In genomic region chrX:142390909-142391265, GRCm38 (mm10) we compare ENCODE assay signal across 8 mouse cellular contexts. TPM values are rescaled to one million over a fixed set of nuclear protein-coding genes. Genes with fewer than 3 reads are reported as not detected.
A peak's percentile ranks its signal among the peaks of the same experiment; 100 is the strongest.
DNase-seq lines count a peak whose midpoint lies in the region; ATAC-seq and TF ChIP-seq lines count a peak whose summit lies in the region.

No protein-coding gene starts in this region.

- peaks cover 7% of the 10 kb centered on the region for H3K27me3 ChIP-seq in heart, embryonic 12.5 days (replicated peaks)
- H3K27me3 ChIP-seq in E14TG2a.4 (ENCODE audit: insufficient read depth, low read length), result no peaks in the 10 kb centered on the region
- H3K27me3 ChIP-seq in forebrain, postnatal 0 days (ENCODE audit: insufficient read depth, low read length), result no peaks in the 10 kb centered on the region
- H3K27me3 ChIP-seq in megakaryocyte, embryonic 14.5 days (replicated peaks), result peaks cover 7% of the 10 kb centered on the region

- peak overlapping the region; percentile 81 for H3K9ac ChIP-seq in heart, embryonic 12.5 days
- H3K9ac ChIP-seq in forebrain, postnatal 0 days, result peak overlapping the region; percentile 69

- peak overlapping the region; percentile 67; the same call in 1 of the 2 replicates for H3K27ac ChIP-seq in heart, embryonic 12.5 days (ENCODE audit: poor library complexity, severe bottlenecking)
- peak overlapping the region; percentile 78 for H3K27ac ChIP-seq in forebrain, postnatal 0 days (ENCODE audit: low read depth, low read length)

- H3K4me1 ChIP-seq in heart, embryonic 12.5 days (replicated peaks), result no peaks in the 10 kb centered on the region
- 0 out of 2 replicates have a peak, but pooled peaks cover 7% of the 10 kb centered on the region for H3K4me1 ChIP-seq in E14TG2a.4 (replicated peaks; ENCODE audit: low read depth, low read length)
- H3K4me1 ChIP-seq in forebrain, postnatal 0 days (ENCODE audit: insufficient read depth), result no peaks in the 10 kb centered on the region
- peaks cover 8% of the 10 kb centered on the region for H3K4me1 ChIP-seq in megakaryocyte, embryonic 14.5 days

- H3K9me3 ChIP-seq in heart, embryonic 12.5 days (replicated peaks), result no peaks in the 10 kb centered on the region
- no peaks in the 10 kb centered on the region for H3K9me3 ChIP-seq in E14TG2a.4 (ENCODE audit: low read length)
- no peaks in the 10 kb centered on the region for H3K9me3 ChIP-seq in forebrain, postnatal 0 days (ENCODE audit: low read length)
- no peaks in the 10 kb centered on the region for H3K9me3 ChIP-seq in megakaryocyte, embryonic 14.5 days

- 30% methylated on average over 7 of the region's 7 CpGs for WGBS in heart, embryonic 12.5 days
- whole genome bisulfite sequencing in forebrain, postnatal 0 days, result 46% methylated on average over 7 of the region's 7 CpGs

- TF ChIP-seq CTCF in E14TG2a.4 (conservative IDR thresholded peaks at IDR 0.05; ENCODE audit: low read length), result no peak
- no peak for TF ChIP-seq CTCF in forebrain, postnatal 0 days (IDR thresholded peaks at IDR 0.05; ENCODE audit: low read depth)

- H3K36me3 ChIP-seq in heart, embryonic 12.5 days, result no peaks in the 10 kb centered on the region
- H3K36me3 ChIP-seq in E14TG2a.4 (ENCODE audit: insufficient read depth, low read length), result no peaks in the 10 kb centered on the region
- H3K36me3 ChIP-seq in forebrain, postnatal 0 days (ENCODE audit: insufficient read depth), result no peaks in the 10 kb centered on the region
- H3K36me3 ChIP-seq in megakaryocyte, embryonic 14.5 days (replicated peaks; ENCODE audit: low read length), result peaks cover 2% of the 10 kb centered on the region

- DNase-seq in heart, adult 11 months, result no peak
- no peak for DNase-seq in forebrain, postnatal 0 days
- no peak for DNase-seq in layer of hippocampus, postnatal 14 days (ENCODE audit: low spot score in 2 of 2)
- DNase-seq in MN1 (ENCODE audit: low spot score), result no peak
- no peak for DNase-seq in c-Kit-positive CD71-positive TER-119-positive erythroid progenitor cells, embryonic 14.5 days (ENCODE audit: low spot score)

- ATAC-seq in heart, embryonic 12.5 days (ENCODE audit: insufficient number of reproducible peaks, low FRiP score), result no peak
- peak; percentile 25; the same call in 1 of the 2 replicates for ATAC-seq in forebrain, postnatal 0 days

- H3K4me3 ChIP-seq in heart, embryonic 12.5 days, result peak overlapping the region; percentile 75
- peak overlapping the region; percentile 81 for H3K4me3 ChIP-seq in E14TG2a.4 (replicated peaks; ENCODE audit: low read length)
- peak overlapping the region; percentile 49 for H3K4me3 ChIP-seq in forebrain, postnatal 0 days (ENCODE audit: low read depth, low read length)
- peak overlapping the region; percentile 95 for H3K4me3 ChIP-seq in megakaryocyte, embryonic 14.5 days (replicated peaks)

- H3K4me2 ChIP-seq in heart, embryonic 12.5 days, result peak overlapping the region; percentile 66
- H3K4me2 ChIP-seq in forebrain, postnatal 0 days (ENCODE audit: low read depth), result peak overlapping the region; percentile 57

RNA-seq across cellular contexts. Expression of gene Acsl4, which starts 0.6 kb away (rescaled TPM):
- polyA plus RNA-seq in heart, embryonic 12.5 days (2016; fragmentation: Nextera tagmentation; extraction: Ambion mirVana), result 22.5 and 23.0 TPM in 2 replicates
- 33.4 and 34.5 TPM in 2 replicates for total RNA-seq in forebrain, postnatal 0 days (2014; rRNA removed)
- polyA plus RNA-seq in forebrain, postnatal 0 days (2015; fragmentation: Nextera tagmentation; extraction: Ambion mirVana), result 14.4 and 21.9 TPM in 2 replicates
- polyA plus RNA-seq in megakaryocyte, embryonic 14.5 days (2012; ENCODE audit: insufficient read depth, low replicate concordance), result 0.75 TPM in 1 of 2 replicates, not detected in the other
- total RNA-seq in layer of hippocampus, postnatal 14 days (2021), result 10 to 100 TPM; 67.5 to 72.3 TPM
